ENCODE assay signal across 19 mouse cellular contexts in the genomic region with DNA sequence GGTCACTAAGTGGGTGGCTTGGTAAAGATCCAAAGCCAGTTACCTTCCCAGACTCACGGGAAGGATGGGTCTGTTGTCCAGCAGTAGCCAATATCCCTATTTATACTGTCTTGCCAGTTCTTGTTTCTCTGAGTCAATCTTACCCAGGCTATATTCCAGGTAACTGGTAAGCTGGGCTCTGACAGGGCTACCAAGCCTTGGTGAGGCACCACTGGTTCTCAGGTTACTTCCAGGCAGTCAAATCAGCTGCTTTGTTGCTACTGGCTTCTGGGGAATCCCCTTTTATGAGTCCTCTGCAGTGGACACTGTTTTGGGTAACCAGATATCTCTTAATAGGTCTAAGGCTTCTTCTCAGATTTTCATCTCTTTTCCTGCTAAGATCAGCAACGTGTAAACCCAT.
"Had no signal": no experiment of that assay in that cellular context is flagged by ENCODE, and none has a peak within 500 bp of the region (broad histone marks: within the 10 kb centered on the region; RNA-seq: fewer than 3 reads in every experiment).

No protein-coding gene starts in this region.

- H3K27ac ChIP-seq: lung, embryonic 15.5 days; macrophage; midbrain, embryonic 13.5 days; midbrain, embryonic 15.5 days; neural tube, embryonic 12.5 days; stomach, embryonic 15.5 days; stomach, postnatal 0 days had no signal

- DNase-seq: liver, postnatal 0 days; lung, adult 2 months; lung, postnatal 14 days; lung, postnatal 36 days; right cerebral cortex, postnatal 14 days; right cerebral cortex, postnatal 4 days; thymus, adult 2 months; thymus, postnatal 25 days; thymus, postnatal 4 days had no signal

- H3K36me3 ChIP-seq: lung, embryonic 15.5 days; midbrain, embryonic 13.5 days; midbrain, embryonic 15.5 days; neural tube, embryonic 12.5 days; stomach, embryonic 15.5 days had no signal

- H3K9ac ChIP-seq: liver, postnatal 0 days; lung, embryonic 15.5 days; midbrain, embryonic 13.5 days; midbrain, embryonic 15.5 days; neural tube, embryonic 12.5 days; stomach, embryonic 15.5 days had no signal

- H3K4me1 ChIP-seq: lung, embryonic 15.5 days; midbrain, embryonic 13.5 days; midbrain, embryonic 15.5 days; neural tube, embryonic 12.5 days; stomach, embryonic 15.5 days had no signal

- H3K27me3 ChIP-seq: lung, embryonic 15.5 days; megakaryocyte, embryonic 14.5 days; midbrain, embryonic 15.5 days; neural tube, embryonic 12.5 days; stomach, embryonic 15.5 days had no signal

- H3K4me3 ChIP-seq: lung, embryonic 15.5 days; megakaryocyte, embryonic 14.5 days; midbrain, embryonic 13.5 days; midbrain, embryonic 15.5 days; neural tube, embryonic 12.5 days; stomach, embryonic 15.5 days had no signal

- ATAC-seq: liver, postnatal 0 days; lung, postnatal 0 days; midbrain, embryonic 13.5 days; midbrain, embryonic 15.5 days had no signal

- H3K9me3 ChIP-seq: lung, embryonic 15.5 days; megakaryocyte, embryonic 14.5 days; midbrain, embryonic 13.5 days; midbrain, embryonic 15.5 days; neural tube, embryonic 12.5 days; stomach, embryonic 15.5 days had no signal

- H3K4me2 ChIP-seq: lung, embryonic 15.5 days; midbrain, embryonic 11.5 days; midbrain, embryonic 13.5 days; midbrain, embryonic 15.5 days; neural tube, embryonic 12.5 days; stomach, embryonic 15.5 days had no signal
